Mouse (Mus musculus) MEL (cell line): ENCODE data around the gene Cdk14. TPM values are rescaled to one million over a fixed set of nuclear protein-coding genes. Genes with fewer than 3 reads are reported as not detected.

Experiments used
- DNase-seq: peaks from one replicate; pipeline ENCODE4 v3.0.0; 2011; ENCODE audit warnings: low read depth, low spot score
- H3K27ac ChIP-seq: 2 replicates; pipeline ENCODE4 v1.5.1; 2012; ENCODE audit warnings: low read depth, mild to moderate bottlenecking, control low read depth, low read length, moderate library complexity; ENCODE audit not compliant: control insufficient read depth
- H3K27me3 ChIP-seq, 2 experiments: fragments of 150-350 bp in 1 of 2; sonication (generic) in 1 of 2; 2 replicates each; pipeline ENCODE4 v1.6.1; 2012; ENCODE audit warnings: low read length in 2 of 2, mild to moderate bottlenecking in 2 of 2, improper control_type of control experiment in 1 of 2, moderate library complexity in 1 of 2; ENCODE audit not compliant: insufficient read depth in 2 of 2, control insufficient read depth in 1 of 2
- H3K36me3 ChIP-seq, 2 experiments: 2 replicates each; pipeline ENCODE4 v1.6.1; 2012 to 2014; ENCODE audit warnings: low read length in 2 of 2, improper control_type of control experiment in 1 of 2, inconsistent platforms in 1 of 2, mild to moderate bottlenecking in 1 of 2; ENCODE audit not compliant: insufficient read depth in 2 of 2, control insufficient read depth in 1 of 2
- H3K4me1 ChIP-seq, 2 experiments: fragments of 150-350 bp in 1 of 2; sonication (generic) in 1 of 2; 2 replicates each; pipeline ENCODE4 v1.6.1; 2012; ENCODE audit warnings: low read length in 2 of 2, improper control_type of control experiment in 1 of 2, mild to moderate bottlenecking in 1 of 2; ENCODE audit not compliant: insufficient read depth in 2 of 2, control insufficient read depth in 1 of 2
- H3K4me3 ChIP-seq, 2 experiments: fragments of 150-350 bp in 1 of 2; sonication (generic) in 1 of 2; 2 replicates each; pipeline ENCODE4 v1.5.1; 2012; ENCODE audit warnings: low read depth in 2 of 2, low read length in 2 of 2, mild to moderate bottlenecking in 2 of 2, moderate library complexity in 2 of 2, control low read depth in 1 of 2, improper control_type of control experiment in 1 of 2; ENCODE audit not compliant: control insufficient read depth in 1 of 2, insufficient read depth in 1 of 2
- H3K79me2 ChIP-seq: 2 replicates; pipeline ENCODE4 v1.6.1; 2012; ENCODE audit warnings: mild to moderate bottlenecking, low read length, moderate library complexity; ENCODE audit not compliant: control insufficient read depth, poor library complexity, insufficient read depth
- H3K9ac ChIP-seq: 2 replicates; pipeline ENCODE4 v1.6.1; 2012; ENCODE audit warnings: low read depth, mild to moderate bottlenecking, control low read depth, low read length, moderate library complexity; ENCODE audit not compliant: control insufficient read depth, poor library complexity, severe bottlenecking
- H3K9me3 ChIP-seq: fragments of 150-350 bp; sonication (generic); replicated peaks from 2 replicates; pipeline ENCODE4 v1.6.1; 2012; ENCODE audit warnings: mild to moderate bottlenecking, low read length, improper control_type of control experiment, moderate library complexity; ENCODE audit not compliant: insufficient read depth
- BHLHE40 ChIP-seq: IDR thresholded peaks from 2 replicates; pipeline ENCODE4 v1.6.1; 2012; ENCODE audit warnings: low read depth, mild to moderate bottlenecking, inconsistent platforms, low read length, improper control_type of control experiment, borderline replicate concordance
- CHD1 ChIP-seq: IDR thresholded peaks from 2 replicates; pipeline ENCODE4 v1.6.1; 2012; ENCODE audit warnings: low read depth, mild to moderate bottlenecking, inconsistent platforms, low read length, improper control_type of control experiment
- CHD2 ChIP-seq: IDR thresholded peaks from 2 replicates; pipeline ENCODE4 v1.6.1; 2011; ENCODE audit warnings: low read length, improper control_type of control experiment
- ELF1 ChIP-seq: IDR thresholded peaks from 2 replicates; pipeline ENCODE4 v1.6.1; 2014; ENCODE audit warnings: low read depth, mild to moderate bottlenecking, inconsistent platforms, low read length, improper control_type of control experiment, moderate library complexity
- EP300 ChIP-seq, 2 experiments: IDR thresholded peaks; 2 replicates each; pipeline ENCODE4 v1.6.1; 2011; ENCODE audit warnings: improper control_type of control experiment in 2 of 2, low read length in 2 of 2, low read depth in 1 of 2, mild to moderate bottlenecking in 1 of 2
- ETS1 ChIP-seq: IDR thresholded peaks from 2 replicates; pipeline ENCODE4 v1.6.1; 2012; ENCODE audit warnings: low read depth, mild to moderate bottlenecking, inconsistent platforms, low read length, improper control_type of control experiment, moderate library complexity
- HCFC1 ChIP-seq: IDR thresholded peaks from 2 replicates; pipeline ENCODE4 v1.6.1; 2012; ENCODE audit warnings: low read depth, mild to moderate bottlenecking, inconsistent platforms, low read length, improper control_type of control experiment, moderate library complexity
- JUND ChIP-seq: IDR thresholded peaks from 2 replicates; pipeline ENCODE4 v1.6.1; 2011; ENCODE audit warnings: low read depth, mild to moderate bottlenecking, improper control_type of control experiment, low read length
- KAT2A ChIP-seq: conservative IDR thresholded peaks from 2 replicates; pipeline ENCODE4 v1.6.1; 2012; ENCODE audit warnings: low read depth, low read length, improper control_type of control experiment, inconsistent platforms
- MAX ChIP-seq: IDR thresholded peaks from 2 replicates; pipeline ENCODE4 v1.6.1; 2011; ENCODE audit warnings: low read length, improper control_type of control experiment
- MXI1 ChIP-seq: IDR thresholded peaks from 2 replicates; pipeline ENCODE4 v1.6.1; 2011; ENCODE audit warnings: mild to moderate bottlenecking, low read depth, low read length, improper control_type of control experiment
- NELFE ChIP-seq: IDR thresholded peaks from 2 replicates; pipeline ENCODE4 v1.6.1; 2011; ENCODE audit warnings: low read depth, low read length, improper control_type of control experiment
- NRF1 ChIP-seq: IDR thresholded peaks from 2 replicates; pipeline ENCODE4 v1.6.1; 2014; ENCODE audit warnings: low read depth, mild to moderate bottlenecking, inconsistent platforms, low read length, improper control_type of control experiment, moderate library complexity; ENCODE audit not compliant: poor library complexity, insufficient read depth, severe bottlenecking
- POLR2AphosphoS5 ChIP-seq: IDR thresholded peaks from 2 replicates; pipeline ENCODE4 v1.6.1; 2012; ENCODE audit warnings: low read depth, borderline replicate concordance, mild to moderate bottlenecking, inconsistent platforms, low read length, moderate library complexity, mixed read lengths
- RAD21 ChIP-seq: IDR thresholded peaks from 2 replicates; pipeline ENCODE4 v1.6.1; 2011; ENCODE audit warnings: mild to moderate bottlenecking, low read depth, low read length, improper control_type of control experiment
- RCOR1 ChIP-seq: IDR thresholded peaks from 2 replicates; pipeline ENCODE4 v1.6.1; 2012; ENCODE audit warnings: low read depth, mild to moderate bottlenecking, inconsistent platforms, low read length, improper control_type of control experiment
- SIN3A ChIP-seq: IDR thresholded peaks from 2 replicates; pipeline ENCODE4 v1.6.1; 2012; ENCODE audit warnings: low read length, improper control_type of control experiment, inconsistent platforms
- SMC3 ChIP-seq: IDR thresholded peaks from 2 replicates; pipeline ENCODE4 v1.6.1; 2011; ENCODE audit warnings: low read depth, low read length, improper control_type of control experiment
- USF2 ChIP-seq, 2 experiments: IDR thresholded peaks; 2 replicates each; pipeline ENCODE4 v1.6.1; 2011 to 2012; ENCODE audit warnings: improper control_type of control experiment in 2 of 2, low read length in 2 of 2, borderline replicate concordance in 1 of 2, inconsistent platforms in 1 of 2, low read depth in 1 of 2, mild to moderate bottlenecking in 1 of 2; ENCODE audit not compliant: insufficient read depth in 1 of 2
- ZKSCAN1 ChIP-seq: IDR thresholded peaks from 2 replicates; pipeline ENCODE4 v1.6.1; 2012; ENCODE audit warnings: low read depth, mild to moderate bottlenecking, inconsistent platforms, low read length, improper control_type of control experiment, moderate library complexity
- ZNF384 ChIP-seq: IDR thresholded peaks from 2 replicates; pipeline ENCODE4 v1.6.1; 2012; ENCODE audit warnings: low read depth, mild to moderate bottlenecking, inconsistent platforms, low read length, improper control_type of control experiment
- polyA plus RNA-seq, 2 experiments: library from polyadenylated mRNA; stranded (reverse) in 1 of 2; unstranded in 1 of 2; fragments of >175 nt in 1 of 2; fragments of >200 nt in 1 of 2; gene quantifications; 2 replicates each; pipeline versions ENCODE4 v1.2.1 to v1.2.4; 2012; ENCODE audit warnings: low replicate concordance in 2 of 2, low read depth in 1 of 2; ENCODE audit not compliant: insufficient read length in 2 of 2, insufficient read depth in 1 of 2, missing spikeins in 1 of 2
- total RNA-seq: library from RNA; depleted of rRNA; stranded (reverse); fragments of 300-350 nt; gene quantifications from 2 replicates; pipeline ENCODE4 v1.2.3, GENCODE M21; 2012

The Cdk14 gene
- total and polyA plus RNA-seq, 3 experiments, result not detected

DNA sequence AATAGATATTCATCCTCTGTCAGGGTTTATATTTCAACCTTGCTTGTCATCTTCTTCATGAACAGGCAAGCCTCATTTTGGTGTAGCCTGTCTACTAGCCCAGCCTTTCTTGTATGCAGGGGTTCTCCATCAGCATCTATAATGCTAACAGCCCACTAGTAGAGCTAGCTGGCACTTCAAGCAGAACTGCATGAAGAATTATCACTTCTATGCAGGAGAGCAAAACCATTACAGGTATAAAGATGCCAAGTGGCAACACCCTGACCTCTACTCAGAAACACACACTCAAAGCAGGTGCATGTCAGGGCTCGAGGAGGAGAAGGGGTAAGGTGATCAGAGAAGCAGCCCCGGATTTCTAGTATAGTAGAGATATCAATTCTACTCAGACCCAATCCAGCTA is 155.4 kb downstream of the Cdk14 start:
- Histone ChIP-seq H3K27me3 (no peaks in the 10 kb centered on the region), H3K36me3 (no peaks in the 10 kb centered on the region), H3K79me2 (no peaks in the 10 kb centered on the region), H3K9me3 (no peaks in the 10 kb centered on the region), H3K27ac (no peak overlapping the region), H3K9ac (no peak overlapping the region), H3K4me3 (no peak overlapping the region), H3K4me1 (no peaks in the 10 kb centered on the region)
- DNase-seq, result no peak
- no peak for TF ChIP-seq BHLHE40

DNA sequence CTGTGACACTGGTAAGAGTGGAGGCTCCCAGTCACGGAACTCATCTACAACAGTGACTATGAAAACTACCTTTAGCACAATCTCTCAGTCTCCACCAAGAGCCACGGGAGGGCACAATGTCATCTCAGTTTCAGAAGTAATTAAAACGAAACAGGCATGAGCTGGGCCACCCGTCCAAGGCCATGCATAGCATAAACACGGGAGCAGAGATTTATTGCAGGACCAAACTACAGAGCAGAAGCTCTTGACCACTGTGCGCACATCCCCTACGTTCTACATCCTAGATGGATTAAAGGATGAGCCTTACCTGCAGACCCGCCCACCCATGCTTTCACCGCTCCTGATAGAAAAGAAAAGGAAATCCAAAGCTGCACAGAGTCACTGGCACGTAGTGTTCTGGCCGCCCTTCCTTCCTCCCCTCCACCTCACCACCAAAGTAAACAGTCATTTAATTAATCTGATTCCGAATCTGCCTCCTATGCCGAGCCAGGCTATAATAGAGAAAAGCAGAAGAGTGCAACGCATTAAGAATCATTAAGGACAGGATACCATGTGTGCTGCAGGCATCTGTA is 158.3 kb downstream of the Cdk14 start:
- Histone ChIP-seq H3K79me2 (no peaks in the 10 kb centered on the region), H3K27me3 (no peaks in the 10 kb centered on the region)
- TF ChIP-seq RAD21, result no peak
- TF ChIP-seq USF2 (IDR thresholded peaks at IDR 0.05; ENCODE audit: borderline replicate concordance in 1 of 2, insufficient read depth in 1 of 2, low read depth in 1 of 2, low read length in 2 of 2), result no peak
- TF ChIP-seq ZKSCAN1, result no peak
- no peak for TF ChIP-seq NRF1
- no peak for TF ChIP-seq RCOR1
- TF ChIP-seq EP300 (IDR thresholded peaks at IDR 0.05; ENCODE audit: low read depth in 1 of 2, low read length in 2 of 2), result no peak
- no peak for TF ChIP-seq POLR2AphosphoS5
- no peak for TF ChIP-seq KAT2A
- TF ChIP-seq MAX, result no peak
- no peak for TF ChIP-seq ZNF384
- no peak for TF ChIP-seq HCFC1
- TF ChIP-seq, all 39 proteins: peak for 0
- Histone ChIP-seq H3K9ac (no peak overlapping the region), H3K9me3 (no peaks in the 10 kb centered on the region), H3K27ac (no peak overlapping the region), H3K36me3 (no peaks in the 10 kb centered on the region), H3K4me1 (no peaks in the 10 kb centered on the region), H3K4me3 (no peak overlapping the region)
- no peak for DNase-seq

DNA sequence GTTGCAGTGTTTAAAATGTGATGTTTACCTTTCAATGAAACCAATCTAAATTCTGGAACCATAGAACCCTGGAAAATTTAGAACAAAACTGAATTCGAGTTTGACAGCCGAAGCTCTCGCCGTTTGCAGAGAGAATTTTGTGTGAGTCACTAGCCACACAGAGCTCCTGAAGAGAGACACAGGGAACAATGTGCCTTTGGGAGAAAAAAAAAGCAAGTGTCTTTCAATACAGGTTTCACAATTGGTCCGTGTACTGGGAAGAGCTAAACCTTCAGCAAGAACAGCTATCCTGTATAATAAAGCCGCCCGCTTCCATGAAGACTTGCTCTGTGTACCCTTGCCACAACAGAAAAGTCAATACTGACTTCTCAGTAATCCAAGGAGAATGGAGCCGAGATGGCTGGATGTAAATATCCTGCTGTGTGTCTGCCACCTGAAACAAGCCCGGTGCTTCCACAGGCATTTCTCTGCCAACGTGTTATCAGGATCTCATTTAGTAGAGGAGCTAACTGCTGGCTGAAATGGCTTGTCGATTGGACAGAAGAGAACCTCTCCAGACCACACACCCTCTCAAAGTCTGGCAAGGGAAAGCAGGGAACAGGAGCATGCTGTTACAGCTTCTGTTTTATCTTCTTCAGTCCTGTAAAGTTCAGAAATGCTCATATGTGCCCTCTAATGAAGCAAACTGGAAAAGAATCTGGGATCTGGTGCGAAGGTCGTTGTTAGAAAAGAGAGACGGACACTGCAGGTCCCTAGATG is 159.0 kb downstream of the Cdk14 start:
- H3K4me3 ChIP-seq, result no peak overlapping the region
- DNase-seq, result no peak
- no peaks in the 10 kb centered on the region for H3K79me2 ChIP-seq
- no peak for TF ChIP-seq CHD1
- TF ChIP-seq NELFE, result no peak
- no peak for TF ChIP-seq ELF1
- no peak for TF ChIP-seq SIN3A
- no peak for TF ChIP-seq ZKSCAN1
- TF ChIP-seq BHLHE40, result no peak
- TF ChIP-seq CHD2, result no peak
- TF ChIP-seq JUND, result no peak
- TF ChIP-seq MXI1, result no peak
- no peak for TF ChIP-seq ETS1
- no peak for TF ChIP-seq RAD21
- no peak for TF ChIP-seq SMC3
- no peaks in the 10 kb centered on the region for H3K4me1 ChIP-seq
- no peak overlapping the region for H3K27ac ChIP-seq
- no peak overlapping the region for H3K9ac ChIP-seq
- no peaks in the 10 kb centered on the region for H3K27me3 ChIP-seq
- H3K9me3 ChIP-seq, result no peaks in the 10 kb centered on the region
- H3K36me3 ChIP-seq, result no peaks in the 10 kb centered on the region
